Mouse (Mus musculus): ENCODE results near the gene Col4a3bp. TPM values are rescaled to one million over a fixed set of nuclear protein-coding genes. Genes with fewer than 3 reads are reported as not detected.

Gene Col4a3bp
- 9.5 and 28.5 TPM in 2 replicates for polyA plus RNA-seq (2012; ENCODE audit: low replicate concordance)

DNA sequence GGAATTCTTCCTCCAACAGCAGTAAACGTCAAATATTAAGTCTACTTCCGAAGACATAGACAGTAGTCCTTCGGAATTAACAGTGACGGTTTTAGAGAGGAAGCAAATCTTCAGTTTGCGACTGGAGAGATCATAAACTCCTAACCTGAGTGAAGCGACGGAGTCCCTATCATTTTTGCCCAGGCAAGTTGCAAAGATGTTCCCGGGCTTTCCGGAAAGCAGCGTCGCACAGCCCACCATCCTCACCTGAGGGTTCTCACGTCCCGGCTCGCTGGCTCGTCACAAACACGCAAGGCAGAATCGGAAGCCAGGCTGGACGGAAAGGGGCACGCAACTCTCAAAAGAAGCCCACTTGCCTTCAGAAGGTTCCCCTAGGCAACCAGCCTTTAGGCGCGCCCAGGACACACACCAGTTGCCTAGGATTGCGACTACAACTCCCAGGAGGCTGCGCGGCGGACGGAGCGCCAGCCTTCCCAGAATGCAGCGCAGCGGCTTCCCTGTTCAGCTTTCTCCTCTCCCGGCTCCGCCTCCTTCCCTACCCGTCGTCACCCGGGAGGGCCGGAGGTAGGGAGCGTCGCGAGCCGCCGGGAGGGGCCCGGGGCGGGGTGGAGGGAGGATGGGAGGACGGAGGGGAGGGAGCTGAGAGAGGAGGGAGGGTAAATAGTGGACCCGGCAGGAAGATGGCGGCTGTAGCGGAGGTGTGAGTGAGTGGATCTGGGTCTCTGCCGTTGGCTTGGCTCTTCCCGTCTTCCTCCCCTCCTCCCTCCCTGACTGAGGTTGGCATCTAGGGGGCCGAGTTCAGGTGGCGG, at the start of gene Col4a3bp, which contains the start of gene Polk:
Gene Col4a3bp, plus strand, starts transcription at position 538 of the 809 bp plus-strand sequence.
Gene Polk, minus strand, starts transcription at position 499 of the 809 bp plus-strand sequence.

DNA sequence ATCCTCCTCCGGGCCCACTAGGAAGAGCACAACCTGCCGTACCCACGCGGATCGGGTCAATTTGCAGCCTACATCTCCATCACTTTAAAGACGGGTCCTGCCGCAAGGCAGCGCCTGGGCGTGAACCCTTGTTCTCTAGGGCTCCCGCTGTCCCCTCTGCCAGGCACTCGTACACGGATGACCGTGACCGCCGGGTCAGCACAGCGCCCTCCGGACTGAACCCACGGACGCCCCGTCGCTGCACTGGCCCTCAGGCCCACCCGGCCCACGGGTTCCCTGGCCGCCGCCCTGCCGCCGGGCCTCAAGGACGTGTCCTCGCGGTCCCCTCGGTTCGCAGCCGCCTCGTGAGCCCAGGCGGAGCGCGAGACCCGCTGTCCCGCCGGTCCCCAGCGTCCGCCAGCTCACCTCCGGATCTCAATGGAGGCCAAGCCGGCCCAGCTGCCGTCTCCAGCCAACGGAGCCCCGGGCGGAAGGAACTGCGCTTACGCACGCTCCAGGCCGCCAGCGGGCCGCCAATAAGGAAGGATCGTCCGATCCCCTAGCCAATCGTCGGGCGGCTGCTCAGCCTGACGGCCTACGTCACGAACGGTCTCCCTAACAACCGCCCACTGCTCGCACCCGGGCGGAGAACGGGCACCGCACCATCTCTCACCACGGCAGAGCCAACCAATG, 128.1 kb downstream of the Col4a3bp start, which contains the start of gene Hmgcr:
Gene Hmgcr, minus strand, starts transcription at position 531 of the 672 bp plus-strand sequence.

Other genes starting within 250 kb of the Col4a3bp start
- gene Poc5, start 154.3 kb upstream of the Col4a3bp start, polyA plus RNA-seq (2012; ENCODE audit: low replicate concordance), result 4.3 and 5.2 TPM in 2 replicates
- gene Ankdd1b, start 71.4 kb upstream of the Col4a3bp start, polyA plus RNA-seq (2012; ENCODE audit: low replicate concordance), result not detected in 2 replicates
- gene Gm17622, start 51.9 kb upstream of the Col4a3bp start, polyA plus RNA-seq (2012; ENCODE audit: low replicate concordance), result not detected in 2 replicates
- 0.24 TPM in 1 of 2 replicates, not detected in the other for gene Polk, start within 50 bp of the Col4a3bp start, polyA plus RNA-seq (2012; ENCODE audit: low replicate concordance)
- gene Hmgcr, start 128.3 kb downstream of the Col4a3bp start, polyA plus RNA-seq (2012; ENCODE audit: low replicate concordance), result 1.4 and 4.3 TPM in 2 replicates
- gene Ankrd31, start 205.7 kb downstream of the Col4a3bp start, polyA plus RNA-seq (2012; ENCODE audit: low replicate concordance), result not detected in 2 replicates

Data from leukemia stem cell, adult 10-12 weeks (primary cell).